Mouse (Mus musculus): ENCODE measurements around the gene Fbn1. TPM values are rescaled to one million over a fixed set of nuclear protein-coding genes. Genes with fewer than 3 reads are reported as not detected.

Fbn1 gene
- total RNA-seq, 1 experiment from 2014 or later: 0.99 TPM

GRCm38 (mm10) chr2:125431491-125431890, 76.3 kb downstream of the Fbn1 start:
- no peak for ATAC-seq (replicated peaks in 1 of 2; ENCODE audit: insufficient read depth in 1 of 2, low FRiP score in 2 of 2, low TSS enrichment in 1 of 2, low read depth in 1 of 2, poor library complexity in 2 of 2, severe bottlenecking in 2 of 2)

DNA sequence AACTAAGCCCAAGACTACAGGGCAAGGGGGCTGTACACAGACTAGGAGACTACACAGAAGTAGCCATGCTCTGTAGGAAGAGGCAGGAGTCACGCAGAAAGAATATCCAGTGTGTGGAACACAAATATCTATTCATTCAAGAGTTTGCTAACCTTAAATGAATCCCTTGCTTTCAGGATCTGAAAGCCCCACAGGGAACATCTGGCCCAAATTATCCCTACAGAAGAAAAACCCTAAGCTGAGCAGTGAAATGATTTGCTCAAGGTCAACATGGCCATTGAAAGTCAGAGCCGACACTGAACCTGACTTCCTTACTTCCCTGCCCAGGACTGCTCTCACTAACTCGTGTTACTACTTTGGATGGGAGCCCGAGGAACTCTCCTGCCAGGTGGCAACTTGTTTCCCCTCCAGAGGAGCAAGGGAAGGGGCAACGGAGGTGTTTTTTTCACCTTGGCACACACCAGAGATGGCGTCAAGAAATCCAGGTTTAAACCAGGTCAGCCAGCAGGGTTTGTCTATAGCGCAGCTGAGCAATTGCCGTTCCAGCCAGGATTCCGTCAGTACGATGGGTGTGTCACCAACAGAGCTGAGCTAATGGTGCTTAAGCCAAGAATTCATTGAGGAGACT, 78.9 kb downstream of the Fbn1 start:
- ATAC-seq (replicated peaks in 1 of 2; ENCODE audit: insufficient read depth in 1 of 2, low FRiP score in 2 of 2, low TSS enrichment in 1 of 2, low read depth in 1 of 2, poor library complexity in 2 of 2, severe bottlenecking in 2 of 2): no peak

DNA sequence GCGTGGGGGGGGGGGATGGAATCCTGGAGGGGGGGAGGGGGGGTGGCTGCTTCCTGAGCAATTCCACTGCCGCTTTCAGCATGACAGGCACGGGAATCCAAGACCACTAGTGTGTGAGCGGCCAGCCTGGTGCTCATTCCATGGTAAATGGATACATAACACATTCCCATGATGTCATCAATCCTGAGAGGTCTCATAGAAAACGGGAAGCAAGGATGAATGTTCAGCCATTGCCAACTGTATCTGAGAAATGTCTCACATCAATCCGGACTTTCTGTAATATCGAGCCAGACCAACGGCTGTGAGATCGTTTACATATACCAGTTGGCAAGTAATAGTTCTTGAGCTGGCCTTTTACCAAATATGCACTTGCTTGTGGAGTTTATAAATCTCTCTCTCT, 87.2 kb downstream of the Fbn1 start:
- no peak for ATAC-seq (replicated peaks in 1 of 2; ENCODE audit: insufficient read depth in 1 of 2, low FRiP score in 2 of 2, low TSS enrichment in 1 of 2, low read depth in 1 of 2, poor library complexity in 2 of 2, severe bottlenecking in 2 of 2)

DNA sequence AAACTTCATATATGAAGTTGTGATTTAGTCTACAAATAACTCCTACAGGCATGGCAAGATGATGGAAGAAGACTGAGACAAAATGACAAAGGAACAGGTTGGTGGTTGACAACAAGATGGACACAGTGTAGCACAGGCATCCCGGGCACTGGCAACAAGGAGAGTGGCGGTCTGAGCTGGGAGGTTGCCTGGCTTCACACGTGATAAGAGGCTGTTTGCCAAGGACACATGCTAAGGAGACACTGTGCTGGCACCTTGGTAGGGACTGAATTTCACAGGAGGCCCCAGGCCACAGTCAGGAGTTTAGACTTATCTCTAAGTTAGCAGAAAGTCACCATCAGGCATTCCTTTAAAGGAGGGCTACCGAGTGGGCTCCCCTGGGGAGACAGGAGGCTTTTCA, 88.1 kb downstream of the Fbn1 start:
- ATAC-seq (replicated peaks in 1 of 2; ENCODE audit: insufficient read depth in 1 of 2, low FRiP score in 2 of 2, low TSS enrichment in 1 of 2, low read depth in 1 of 2, poor library complexity in 2 of 2, severe bottlenecking in 2 of 2): no peak

DNA sequence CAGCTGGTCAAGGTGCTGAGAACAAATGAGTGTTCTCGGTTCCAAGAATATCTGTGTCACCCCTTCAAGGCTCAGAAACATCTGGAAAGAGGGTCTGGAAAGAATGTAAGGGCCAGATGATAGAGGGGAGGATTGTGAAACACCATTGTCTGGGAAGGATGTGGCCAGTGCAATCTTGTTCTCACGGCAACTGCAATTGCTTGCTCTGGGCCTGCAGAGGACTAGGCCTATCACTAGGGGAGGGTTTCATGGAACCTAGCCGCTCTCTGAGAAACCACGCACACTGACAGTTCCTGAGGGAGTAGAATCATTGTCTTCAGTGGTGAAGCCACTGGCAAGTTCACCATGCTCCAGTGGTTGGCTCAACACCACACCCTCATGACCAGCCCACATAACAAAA, 89.2 kb downstream of the Fbn1 start:
- 0 out of 4 replicates have a peak, but pooled peaks of 1 of the 2 experiments have one; percentile 32 for ATAC-seq (replicated peaks in 1 of 2; ENCODE audit: insufficient read depth in 1 of 2, low FRiP score in 2 of 2, low TSS enrichment in 1 of 2, low read depth in 1 of 2, poor library complexity in 2 of 2, severe bottlenecking in 2 of 2)

- ATAC-seq (replicated peaks in 1 of 2; ENCODE audit: insufficient read depth in 1 of 2, low FRiP score in 2 of 2, low TSS enrichment in 1 of 2, low read depth in 1 of 2, poor library complexity in 2 of 2, severe bottlenecking in 2 of 2): no peak
Measured at GRCm38 (mm10) chr2:125416541-125417245, 91.1 kb downstream of the Fbn1 start.

- no peak for ATAC-seq (replicated peaks in 1 of 2; ENCODE audit: insufficient read depth in 1 of 2, low FRiP score in 2 of 2, low TSS enrichment in 1 of 2, low read depth in 1 of 2, poor library complexity in 2 of 2, severe bottlenecking in 2 of 2)
Measured at GRCm38 (mm10) chr2:125412351-125412750, 95.4 kb downstream of the Fbn1 start.

- ATAC-seq (replicated peaks in 1 of 2; ENCODE audit: insufficient read depth in 1 of 2, low FRiP score in 2 of 2, low TSS enrichment in 1 of 2, low read depth in 1 of 2, poor library complexity in 2 of 2, severe bottlenecking in 2 of 2): no peak
Measured at GRCm38 (mm10) chr2:125411777-125412176, 96.0 kb downstream of the Fbn1 start.

GRCm38 (mm10) chr2:125404509-125405105, 103.2 kb downstream of the Fbn1 start:
- ATAC-seq (replicated peaks in 1 of 2; ENCODE audit: insufficient read depth in 1 of 2, low FRiP score in 2 of 2, low TSS enrichment in 1 of 2, low read depth in 1 of 2, poor library complexity in 2 of 2, severe bottlenecking in 2 of 2): no peak

GRCm38 (mm10) chr2:125402276-125402675, 105.5 kb downstream of the Fbn1 start:
- no peak for ATAC-seq (replicated peaks in 1 of 2; ENCODE audit: insufficient read depth in 1 of 2, low FRiP score in 2 of 2, low TSS enrichment in 1 of 2, low read depth in 1 of 2, poor library complexity in 2 of 2, severe bottlenecking in 2 of 2)

GRCm38 (mm10) chr2:125400121-125400520, 107.7 kb downstream of the Fbn1 start:
- no peak for ATAC-seq (replicated peaks in 1 of 2; ENCODE audit: insufficient read depth in 1 of 2, low FRiP score in 2 of 2, low TSS enrichment in 1 of 2, low read depth in 1 of 2, poor library complexity in 2 of 2, severe bottlenecking in 2 of 2)

GRCm38 (mm10) chr2:125397796-125398195, 110.0 kb downstream of the Fbn1 start:
- no peak for ATAC-seq (replicated peaks in 1 of 2; ENCODE audit: insufficient read depth in 1 of 2, low FRiP score in 2 of 2, low TSS enrichment in 1 of 2, low read depth in 1 of 2, poor library complexity in 2 of 2, severe bottlenecking in 2 of 2)

- no peak for ATAC-seq (replicated peaks in 1 of 2; ENCODE audit: insufficient read depth in 1 of 2, low FRiP score in 2 of 2, low TSS enrichment in 1 of 2, low read depth in 1 of 2, poor library complexity in 2 of 2, severe bottlenecking in 2 of 2)
Measured at GRCm38 (mm10) chr2:125394428-125395101, 113.2 kb downstream of the Fbn1 start.

DNA sequence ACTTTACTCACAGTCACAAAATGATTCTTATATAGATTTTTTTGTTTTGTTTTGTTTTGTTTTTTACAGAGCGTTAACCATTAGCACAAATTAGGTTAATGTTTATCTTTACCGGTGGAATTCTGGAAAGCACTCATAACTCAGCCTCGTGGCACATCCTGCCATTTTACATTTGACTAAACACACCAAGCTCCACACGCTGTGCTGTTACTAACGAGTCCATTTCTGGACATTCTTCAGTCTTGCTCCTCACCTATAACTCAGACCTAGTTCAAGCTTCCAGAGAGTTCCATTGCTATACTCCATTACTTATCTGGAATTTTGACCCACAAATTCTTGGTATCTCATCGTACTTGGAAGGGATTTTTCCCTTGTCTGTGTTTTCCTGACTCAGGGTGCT, 116.2 kb downstream of the Fbn1 start:
- ATAC-seq (replicated peaks in 1 of 2; ENCODE audit: insufficient read depth in 1 of 2, low FRiP score in 2 of 2, low TSS enrichment in 1 of 2, low read depth in 1 of 2, poor library complexity in 2 of 2, severe bottlenecking in 2 of 2): no peak

- ATAC-seq (replicated peaks in 1 of 2; ENCODE audit: insufficient read depth in 1 of 2, low FRiP score in 2 of 2, low TSS enrichment in 1 of 2, low read depth in 1 of 2, poor library complexity in 2 of 2, severe bottlenecking in 2 of 2): no peak
Measured at GRCm38 (mm10) chr2:125389796-125390195, 118.0 kb downstream of the Fbn1 start.

DNA sequence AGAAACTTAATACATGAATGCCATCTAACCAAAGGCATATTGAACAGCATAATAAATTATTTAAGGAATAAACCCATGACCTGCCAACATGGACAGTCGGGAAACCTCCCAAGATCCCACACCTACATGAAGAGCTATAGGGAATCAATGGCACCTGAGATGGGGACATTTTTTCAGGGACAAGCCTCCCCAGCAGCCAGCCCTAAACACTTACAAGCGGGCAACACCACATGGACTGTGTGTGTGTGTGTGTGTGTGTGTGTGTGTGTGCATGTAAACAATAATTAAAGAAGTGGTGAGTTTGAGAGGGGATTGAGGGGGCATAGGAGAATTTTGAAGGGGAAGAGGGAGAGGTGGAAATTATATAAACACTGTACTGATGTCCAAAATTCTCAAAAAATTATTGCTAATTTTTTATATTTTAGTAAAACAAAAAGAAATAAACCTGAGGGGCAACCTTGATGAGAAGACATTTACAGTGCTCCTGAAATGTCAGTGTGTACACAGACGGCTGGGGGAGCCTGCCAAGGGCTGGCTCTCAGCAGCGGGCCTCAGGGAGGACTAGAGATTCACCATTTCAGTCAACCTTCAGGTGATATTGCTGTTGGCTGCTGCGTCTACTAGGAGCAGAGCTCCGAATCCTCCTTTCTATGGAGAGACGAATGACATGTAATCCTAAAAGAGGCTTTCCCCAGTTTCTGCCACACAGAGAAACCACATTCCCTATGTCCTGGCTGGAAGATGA, 121.4 kb downstream of the Fbn1 start:
- ATAC-seq (replicated peaks in 1 of 2; ENCODE audit: insufficient read depth in 1 of 2, low FRiP score in 2 of 2, low TSS enrichment in 1 of 2, low read depth in 1 of 2, poor library complexity in 2 of 2, severe bottlenecking in 2 of 2): no peak

DNA sequence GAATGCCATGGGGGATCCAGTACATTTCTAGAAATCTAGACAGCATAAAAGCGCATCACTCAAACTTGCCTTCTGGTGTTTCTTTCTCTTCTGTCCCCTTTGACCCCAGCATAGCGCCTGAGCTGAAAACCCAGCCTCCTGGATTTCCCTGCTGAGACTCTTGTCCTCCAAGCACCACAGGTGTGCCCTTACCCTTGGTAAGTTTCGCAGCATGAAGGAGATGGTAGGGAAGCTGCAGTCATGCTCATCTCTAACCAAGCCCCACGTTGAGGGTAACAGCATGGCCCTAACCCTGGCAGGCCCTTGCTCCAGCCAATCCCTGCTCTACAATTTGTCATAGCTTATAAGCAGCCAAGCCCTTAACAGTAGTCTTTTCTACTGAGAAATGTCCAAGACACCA, 122.9 kb downstream of the Fbn1 start:
- ATAC-seq (replicated peaks in 1 of 2; ENCODE audit: insufficient read depth in 1 of 2, low FRiP score in 2 of 2, low TSS enrichment in 1 of 2, low read depth in 1 of 2, poor library complexity in 2 of 2, severe bottlenecking in 2 of 2): no peak

All from hematopoietic stem cell, adult 5-6 weeks (primary cell).